Comparison of ENCODE assay signal across 8 mouse cellular contexts in the genomic region with DNA sequence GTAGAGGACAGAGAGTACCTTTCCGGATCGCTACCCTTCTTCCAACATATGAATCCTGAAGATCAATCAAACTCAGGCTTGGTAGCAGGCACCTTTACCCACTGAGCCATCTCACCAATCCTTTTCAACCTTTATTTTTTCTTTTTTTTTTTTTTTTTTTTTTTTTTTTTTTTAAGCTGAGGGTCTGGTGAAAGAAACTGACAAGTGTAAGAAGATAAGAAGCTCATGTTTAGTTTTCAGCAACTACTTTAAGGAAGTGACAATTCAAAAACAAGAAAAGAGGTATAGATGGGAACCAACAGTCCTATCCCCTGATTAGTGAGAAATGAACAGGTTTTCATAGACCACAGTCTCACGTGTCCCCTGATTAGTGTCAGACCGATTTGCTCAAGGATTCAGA. TPM values are rescaled to one million over a fixed set of nuclear protein-coding genes. Genes with fewer than 3 reads are reported as not detected.
DNase-seq lines count a peak whose midpoint lies in the region; ATAC-seq and TF ChIP-seq lines count a peak whose summit lies in the region.

No protein-coding gene starts in this region.

- no peak for ATAC-seq in heart, embryonic 15.5 days (replicated peaks; ENCODE audit: insufficient number of reproducible peaks, insufficient read depth, low FRiP score, low read depth)
- ATAC-seq in hindbrain, embryonic 13.5 days (ENCODE audit: low FRiP score) = no peak
- ATAC-seq in midbrain, embryonic 11.5 days (ENCODE audit: low FRiP score) = no peak

- no peaks in the 10 kb centered on the region for H3K27me3 ChIP-seq in heart, embryonic 15.5 days
- no peaks in the 10 kb centered on the region for H3K27me3 ChIP-seq in MEL (ENCODE audit: control insufficient read depth in 1 of 2, insufficient read depth in 2 of 2, low read length in 2 of 2)
- H3K27me3 ChIP-seq in hindbrain, embryonic 13.5 days = no peaks in the 10 kb centered on the region
- no peaks in the 10 kb centered on the region for H3K27me3 ChIP-seq in midbrain, embryonic 11.5 days (ENCODE audit: control insufficient read depth, insufficient read depth, low read length)

- no peak overlapping the region for H3K9ac ChIP-seq in heart, embryonic 15.5 days
- peak overlapping the region; percentile 93 for H3K9ac ChIP-seq in MEL (ENCODE audit: control insufficient read depth, low read depth, low read length, poor library complexity, severe bottlenecking)
- no peak overlapping the region for H3K9ac ChIP-seq in hindbrain, embryonic 13.5 days
- H3K9ac ChIP-seq in midbrain, embryonic 11.5 days (ENCODE audit: low read length) = no peak overlapping the region

- 92% methylated on average over 4 of the region's 4 CpGs for WGBS in heart, embryonic 15.5 days
- 93% methylated on average over 4 of the region's 4 CpGs for WGBS in hindbrain, embryonic 13.5 days
- WGBS in midbrain, embryonic 11.5 days = 99% methylated on average over 4 of the region's 4 CpGs

- TF ChIP-seq CTCF in MEL (IDR thresholded peaks at IDR 0.05 in 2 of 3, conservative IDR thresholded peaks at IDR 0.05 in 1 of 3; ENCODE audit: control insufficient read depth in 1 of 3, insufficient read depth in 1 of 3, low read depth in 2 of 3, low read length in 3 of 3, poor library complexity in 1 of 3, severe bottlenecking in 1 of 3) = no peak

- H3K36me3 ChIP-seq in heart, embryonic 15.5 days = peaks cover 47% of the 10 kb centered on the region
- H3K36me3 ChIP-seq in MEL (ENCODE audit: control insufficient read depth in 1 of 2, insufficient read depth in 2 of 2, low read length in 2 of 2) = peaks cover 8 to 20% of the 10 kb centered on the region in 2 experiments
- peaks cover 46% of the 10 kb centered on the region for H3K36me3 ChIP-seq in hindbrain, embryonic 13.5 days
- peaks cover 34% of the 10 kb centered on the region for H3K36me3 ChIP-seq in midbrain, embryonic 11.5 days (ENCODE audit: control insufficient read depth, insufficient read depth, low read length)

- TF ChIP-seq EP300 in MEL (IDR thresholded peaks at IDR 0.05; ENCODE audit: low read depth in 1 of 2, low read length in 2 of 2) = no peak

- peaks cover 15% of the 10 kb centered on the region for H3K79me2 ChIP-seq in MEL (ENCODE audit: control insufficient read depth, insufficient read depth, low read length, poor library complexity)

- intact Hi-C loops in left cerebral cortex, postnatal 36 days (cut with DNase I) = no loop called here

- no peak overlapping the region for H3K27ac ChIP-seq in heart, embryonic 15.5 days
- H3K27ac ChIP-seq in MEL (ENCODE audit: control insufficient read depth, low read depth, low read length) = peak overlapping the region; percentile 97
- no peak overlapping the region for H3K27ac ChIP-seq in hindbrain, embryonic 13.5 days
- no peak overlapping the region for H3K27ac ChIP-seq in midbrain, embryonic 11.5 days (ENCODE audit: low read depth, low read length)

- H3K9me3 ChIP-seq in heart, embryonic 15.5 days (replicated peaks) = peaks cover 29% of the 10 kb centered on the region
- H3K9me3 ChIP-seq in MEL (replicated peaks; ENCODE audit: insufficient read depth, low read length) = no peaks in the 10 kb centered on the region
- peaks cover 39% of the 10 kb centered on the region for H3K9me3 ChIP-seq in hindbrain, embryonic 13.5 days
- H3K9me3 ChIP-seq in midbrain, embryonic 11.5 days (ENCODE audit: control insufficient read depth, low read length) = peaks cover 20% of the 10 kb centered on the region

- H3K4me1 ChIP-seq in heart, embryonic 15.5 days (replicated peaks) = peaks cover 6% of the 10 kb centered on the region; the same call in 1 of the 2 replicates
- H3K4me1 ChIP-seq in MEL (ENCODE audit: control insufficient read depth in 1 of 2, insufficient read depth in 2 of 2, low read length in 2 of 2) = 0 out of 4 replicates have a peak, but pooled peaks cover 0 to 2% of the 10 kb centered on the region in 2 experiments
- H3K4me1 ChIP-seq in hindbrain, embryonic 13.5 days (replicated peaks) = no peaks in the 10 kb centered on the region
- H3K4me1 ChIP-seq in midbrain, embryonic 11.5 days (ENCODE audit: control insufficient read depth, insufficient read depth, low read length) = no peaks in the 10 kb centered on the region

- no peak for DNase-seq in heart, adult 18-20 months
- DNase-seq in MEL (ENCODE audit: low read depth, low spot score) = peak; percentile 29
- no peak for DNase-seq in midbrain, embryonic 11.5 days (ENCODE audit: low spot score, missing footprints)
- no peak for DNase-seq in urinary bladder, adult 18-20 months (ENCODE audit: low spot score in 2 of 2)
- no peak for DNase-seq in left cerebral cortex, postnatal 36 days (ENCODE audit: low spot score in 2 of 2)
- DNase-seq in testis, postnatal 10 days (ENCODE audit: low spot score) = no peak

- TF ChIP-seq POLR2A in MEL (IDR thresholded peaks at IDR 0.05; ENCODE audit: control insufficient read depth in 1 of 2, insufficient read depth in 1 of 2, low read depth in 1 of 2, low read length in 2 of 2, poor library complexity in 1 of 2) = no peak

- H3K4me3 ChIP-seq in heart, embryonic 15.5 days = peak overlapping the region; percentile 63
- H3K4me3 ChIP-seq in MEL (ENCODE audit: control insufficient read depth in 1 of 2, insufficient read depth in 1 of 2, low read depth in 2 of 2, low read length in 2 of 2) = peak overlapping the region; percentile 68 to 95
- H3K4me3 ChIP-seq in hindbrain, embryonic 13.5 days = peak overlapping the region; percentile 53
- H3K4me3 ChIP-seq in midbrain, embryonic 11.5 days (ENCODE audit: low read depth, low read length) = no peak overlapping the region

- H3K4me2 ChIP-seq in heart, embryonic 15.5 days = peak overlapping the region; percentile 73
- peak overlapping the region; percentile 48 for H3K4me2 ChIP-seq in hindbrain, embryonic 13.5 days
- H3K4me2 ChIP-seq in midbrain, embryonic 11.5 days = peak overlapping the region; percentile 37; the same call in 1 of the 2 replicates

- no peak for TF ChIP-seq RAD21 in MEL (IDR thresholded peaks at IDR 0.05; ENCODE audit: low read depth, low read length)

TF ChIP-seq in MEL, 35 proteins besides CTCF, POLR2A, EP300 and RAD21:
- no peak for TF ChIP-seq RCOR1 (IDR thresholded peaks at IDR 0.05; ENCODE audit: low read depth, low read length)
- 0 out of 2 replicates have a peak, but pooled peaks have one; percentile 15 for TF ChIP-seq BHLHE40 (IDR thresholded peaks at IDR 0.05; ENCODE audit: borderline replicate concordance, low read depth, low read length)
- TF ChIP-seq ETS1 (IDR thresholded peaks at IDR 0.05; ENCODE audit: low read depth, low read length) = 0 out of 2 replicates have a peak, but pooled peaks have one; percentile 9
- TF ChIP-seq ZNF384 (IDR thresholded peaks at IDR 0.05; ENCODE audit: low read depth, low read length) = peak; percentile 59
- TF ChIP-seq TAL1 (IDR thresholded peaks at IDR 0.05; ENCODE audit: low read length) = no peak
- TF ChIP-seq MYC (IDR thresholded peaks at IDR 0.05; ENCODE audit: low read depth, low read length) = no peak

RNA-seq across cellular contexts. Expression of a gene that starts 1.2 kb away (rescaled TPM):
- 22.1 and 22.9 TPM in 2 replicates for polyA plus RNA-seq in heart, embryonic 15.5 days (2015; fragmentation: Nextera tagmentation; extraction: Ambion mirVana)
- total RNA-seq in heart, adult 18-20 months (2021) = 10 to 100 TPM; 17.0 to 18.4 TPM
- 27.5 and 28.2 TPM in 2 replicates for total RNA-seq in MEL (2012; rRNA removed)
- polyA plus RNA-seq in MEL (2012; ENCODE audit: insufficient read depth in 1 of 2, insufficient read length in 2 of 2, low read depth in 1 of 2, low replicate concordance in 2 of 2, missing spikeins in 1 of 2) = 10 to 100 TPM; 17.0 to 86.6 TPM
- 28.9 and 33.3 TPM in 2 replicates for polyA plus RNA-seq in hindbrain, embryonic 13.5 days (2015; fragmentation: Nextera tagmentation; extraction: Ambion mirVana)
- polyA plus RNA-seq in midbrain, embryonic 11.5 days (2014; fragmentation: Nextera tagmentation; extraction: Ambion mirVana) = 28.9 and 32.3 TPM in 2 replicates
- 10 to 100 TPM; 13.0 to 15.8 TPM for total RNA-seq in left cerebral cortex, postnatal 36 days (2021)

RNA-seq across cellular contexts. Expression of a gene that starts 17.1 kb away (rescaled TPM):
- polyA plus RNA-seq in heart, embryonic 15.5 days (2015; fragmentation: Nextera tagmentation; extraction: Ambion mirVana) = 9.6 and 10.2 TPM in 2 replicates
- 1 to 10 TPM; 4.3 to 6.1 TPM for total RNA-seq in heart, adult 18-20 months (2021)
- total RNA-seq in MEL (2012; rRNA removed) = 2.8 and 3.2 TPM in 2 replicates
- 1 to 10 TPM in 1 of 2 experiments, not detected in 1; 3.4 TPM for polyA plus RNA-seq in MEL (2012; ENCODE audit: insufficient read depth in 1 of 2, insufficient read length in 2 of 2, low read depth in 1 of 2, low replicate concordance in 2 of 2, missing spikeins in 1 of 2)
- polyA plus RNA-seq in hindbrain, embryonic 13.5 days (2015; fragmentation: Nextera tagmentation; extraction: Ambion mirVana) = 30.6 and 31.3 TPM in 2 replicates
- polyA plus RNA-seq in midbrain, embryonic 11.5 days (2014; fragmentation: Nextera tagmentation; extraction: Ambion mirVana) = 19.5 and 19.8 TPM in 2 replicates
- total RNA-seq in left cerebral cortex, postnatal 36 days (2021) = 10 to 100 TPM; 17.3 to 24.7 TPM

RNA-seq across cellular contexts. Expression of a gene that starts 32.3 kb away (rescaled TPM):
- polyA plus RNA-seq in heart, embryonic 15.5 days (2015; fragmentation: Nextera tagmentation; extraction: Ambion mirVana) = 4.7 and 5.9 TPM in 2 replicates
- total RNA-seq in heart, adult 18-20 months (2021) = 1 to 10 TPM in 1 of 2 experiments, under 1 TPM in 1; 0.80 to 1.1 TPM
- total RNA-seq in MEL (2012; rRNA removed) = not detected in 2 replicates
- polyA plus RNA-seq in MEL (2012; ENCODE audit: insufficient read depth in 1 of 2, insufficient read length in 2 of 2, low read depth in 1 of 2, low replicate concordance in 2 of 2, missing spikeins in 1 of 2) = under 1 TPM in 1 of 2 experiments, not detected in 1; 0.04 TPM
- 20.1 and 22.9 TPM in 2 replicates for polyA plus RNA-seq in hindbrain, embryonic 13.5 days (2015; fragmentation: Nextera tagmentation; extraction: Ambion mirVana)
- polyA plus RNA-seq in midbrain, embryonic 11.5 days (2014; fragmentation: Nextera tagmentation; extraction: Ambion mirVana) = 11.7 and 12.8 TPM in 2 replicates
- total RNA-seq in left cerebral cortex, postnatal 36 days (2021) = 10 to 100 TPM; 14.8 to 22.0 TPM

RNA-seq across cellular contexts. Expression of a gene that starts 45.2 kb away (rescaled TPM):
- polyA plus RNA-seq in heart, embryonic 15.5 days (2015; fragmentation: Nextera tagmentation; extraction: Ambion mirVana) = 2.9 and 3.3 TPM in 2 replicates
- 1 to 10 TPM; 2.9 to 3.1 TPM for total RNA-seq in heart, adult 18-20 months (2021)
- 1.1 TPM in 2 replicates for total RNA-seq in MEL (2012; rRNA removed)
- 1 to 10 TPM in 1 of 2 experiments, not detected in 1; 1.5 TPM for polyA plus RNA-seq in MEL (2012; ENCODE audit: insufficient read depth in 1 of 2, insufficient read length in 2 of 2, low read depth in 1 of 2, low replicate concordance in 2 of 2, missing spikeins in 1 of 2)
- polyA plus RNA-seq in hindbrain, embryonic 13.5 days (2015; fragmentation: Nextera tagmentation; extraction: Ambion mirVana) = 7.0 and 7.3 TPM in 2 replicates
- 5.3 and 6.3 TPM in 2 replicates for polyA plus RNA-seq in midbrain, embryonic 11.5 days (2014; fragmentation: Nextera tagmentation; extraction: Ambion mirVana)
- total RNA-seq in left cerebral cortex, postnatal 36 days (2021) = 1 to 10 TPM; 7.0 to 7.6 TPM
